Mouse (Mus musculus) neural tube, embryonic 11.5 days (tissue): Measurements from ENCODE around the gene Pex7. TPM values are rescaled to one million over a fixed set of nuclear protein-coding genes. Genes with fewer than 3 reads are reported as not detected.
A peak's percentile ranks its signal among the peaks of the same experiment; 100 is the strongest.

Experiments used
- ATAC-seq: fragments of 200-750 bp; cut with Nextera tagmentation; 2 replicates; pipeline ENCODE4 v1.8.0; 2017; ENCODE audit warnings: moderate number of reproducible peaks, mild to moderate bottlenecking, moderate TSS enrichment, moderate library complexity; ENCODE audit not compliant: insufficient read depth, low FRiP score, low TSS enrichment
- DNase-seq: peaks from one replicate; pipeline ENCODE4 v3.0.0-alpha.2; 2015; ENCODE audit warnings: low spot score
- H3K27ac ChIP-seq: fragments of 300-500 bp; sonication (generic); 2 replicates; pipeline ENCODE4 v1.5.1; 2014; ENCODE audit warnings: low read depth, mild to moderate bottlenecking, low read length
- H3K27me3 ChIP-seq: fragments of 300-500 bp; sonication (generic); 2 replicates; pipeline ENCODE4 v1.6.1; 2014; ENCODE audit warnings: mild to moderate bottlenecking, low read length, mixed read lengths; ENCODE audit not compliant: control insufficient read depth, insufficient read depth
- H3K36me3 ChIP-seq: fragments of 300-500 bp; sonication (generic); 2 replicates; pipeline ENCODE4 v1.6.1; 2014; ENCODE audit warnings: mild to moderate bottlenecking, low read length, moderate library complexity, mixed read lengths; ENCODE audit not compliant: control insufficient read depth, insufficient read depth
- H3K4me1 ChIP-seq: fragments of 300-500 bp; sonication (generic); 2 replicates; pipeline ENCODE4 v1.6.1; 2014; ENCODE audit warnings: low read length, mixed read lengths; ENCODE audit not compliant: control insufficient read depth, insufficient read depth
- H3K4me2 ChIP-seq: fragments of 300-500 bp; sonication (generic); 2 replicates; pipeline ENCODE4 v1.6.1; 2014; ENCODE audit warnings: low read depth, mild to moderate bottlenecking, moderate library complexity
- H3K4me3 ChIP-seq: fragments of 300-500 bp; sonication (generic); 2 replicates; pipeline ENCODE4 v1.5.1; 2014; ENCODE audit warnings: low read depth, low read length
- H3K9ac ChIP-seq: fragments of 300-500 bp; sonication (generic); 2 replicates; pipeline ENCODE4 v1.6.1; 2014; ENCODE audit warnings: mild to moderate bottlenecking, low read length
- H3K9me3 ChIP-seq: fragments of 300-500 bp; sonication (generic); 2 replicates; pipeline ENCODE4 v1.6.1; 2016; ENCODE audit warnings: low read length; ENCODE audit not compliant: control insufficient read depth
- WGBS: fragments of 180-500 bp; shearing (Covaris S2); extraction: QIAGEN DNeasy Blood & Tissue Kit; methylation state at CpG from one replicate; pipeline ENCODE4 v1.1.7; 2014; 5-methylcytosine and 5-hydroxymethylcytosine counted together
- polyA plus RNA-seq: library from polyadenylated mRNA; unstranded; fragments of >200 nt; fragmentation: Nextera tagmentation; extraction: Ambion mirVana; gene quantifications from 2 replicates; pipeline ENCODE4 v1.2.1, GENCODE M21; 2014

Gene Pex7
- polyA plus RNA-seq, 1 experiment from 2014 or later, result 29.1 TPM

- H3K27me3 ChIP-seq, result no peaks in the 10 kb centered on the region
- DNase-seq (no peak), ATAC-seq (no peak)
- no peak overlapping the region for H3K4me2 ChIP-seq
- no peaks in the 10 kb centered on the region; the same call in 1 of the 2 replicates for H3K36me3 ChIP-seq
- no peaks in the 10 kb centered on the region for H3K4me1 ChIP-seq
- no peak overlapping the region for H3K9ac ChIP-seq
- no peak overlapping the region for H3K27ac ChIP-seq
- H3K9me3 ChIP-seq, result no peaks in the 10 kb centered on the region
- WGBS, result 62% methylated on average over 2 of the region's 2 CpGs
- H3K4me3 ChIP-seq, result no peak overlapping the region
These were observed 7.3 kb downstream of the Pex7 start for GRCm38 (mm10) chr10:19900191-19900590.

- no peaks in the 10 kb centered on the region for H3K9me3 ChIP-seq
- no peaks in the 10 kb centered on the region for H3K27me3 ChIP-seq
- H3K4me1 ChIP-seq, result no peaks in the 10 kb centered on the region
- no peak overlapping the region for H3K4me3 ChIP-seq
- no peaks in the 10 kb centered on the region for H3K36me3 ChIP-seq
- no peak overlapping the region for H3K4me2 ChIP-seq
- no peak overlapping the region for H3K27ac ChIP-seq
- DNase-seq (peak; percentile 38), ATAC-seq (no peak)
- no peak overlapping the region for H3K9ac ChIP-seq
- 20% methylated on average over 4 of the region's 4 CpGs for WGBS
These were observed 13.5 kb downstream of the Pex7 start for GRCm38 (mm10) chr10:19893976-19894375.

- H3K9me3 ChIP-seq, result no peaks in the 10 kb centered on the region
- no peak overlapping the region for H3K27ac ChIP-seq
- no peak overlapping the region for H3K9ac ChIP-seq
- DNase-seq (no peak), ATAC-seq (no peak)
- no peak overlapping the region for H3K4me3 ChIP-seq
- 89% methylated on average over 6 of the region's 6 CpGs for WGBS
- H3K4me2 ChIP-seq, result no peak overlapping the region
- no peaks in the 10 kb centered on the region for H3K36me3 ChIP-seq
- H3K4me1 ChIP-seq, result no peaks in the 10 kb centered on the region
- H3K27me3 ChIP-seq, result no peaks in the 10 kb centered on the region
These were observed 14.3 kb downstream of the Pex7 start for GRCm38 (mm10) chr10:19893146-19893545.

- no peak overlapping the region for H3K9ac ChIP-seq
- no peaks in the 10 kb centered on the region for H3K9me3 ChIP-seq
- WGBS, result 61% methylated on average over 3 of the region's 3 CpGs
- no peak for ATAC-seq
- no peaks in the 10 kb centered on the region for H3K36me3 ChIP-seq
- H3K4me3 ChIP-seq, result no peak overlapping the region
- H3K27me3 ChIP-seq, result no peaks in the 10 kb centered on the region
- H3K4me2 ChIP-seq, result no peak overlapping the region
- H3K4me1 ChIP-seq, result no peaks in the 10 kb centered on the region
- DNase-seq, result no peak
- no peak overlapping the region for H3K27ac ChIP-seq
These were observed 15.8 kb downstream of the Pex7 start for GRCm38 (mm10) chr10:19891686-19892085.

- Histone ChIP-seq H3K4me3 (no peak overlapping the region), H3K9me3 (no peaks in the 10 kb centered on the region), H3K36me3 (no peaks in the 10 kb centered on the region), H3K4me2 (no peak overlapping the region), H3K27ac (no peak overlapping the region), H3K4me1 (no peaks in the 10 kb centered on the region), H3K27me3 (no peaks in the 10 kb centered on the region), H3K9ac (no peak overlapping the region)
- WGBS, result 89% methylated on average over 3 of the region's 3 CpGs
- DNase-seq (no peak), ATAC-seq (no peak)
These were observed 17.6 kb downstream of the Pex7 start for GRCm38 (mm10) chr10:19889908-19890307.

- no peak overlapping the region for H3K4me3 ChIP-seq
- no peak for ATAC-seq
- no peaks in the 10 kb centered on the region for H3K27me3 ChIP-seq
- H3K9ac ChIP-seq, result no peak overlapping the region
- no peaks in the 10 kb centered on the region for H3K9me3 ChIP-seq
- DNase-seq, result no peak
- H3K4me2 ChIP-seq, result no peak overlapping the region
- no peaks in the 10 kb centered on the region for H3K4me1 ChIP-seq
- H3K36me3 ChIP-seq, result no peaks in the 10 kb centered on the region
- H3K27ac ChIP-seq, result no peak overlapping the region
- 91% methylated on average over 3 of the region's 3 CpGs for WGBS
These were observed 21.2 kb downstream of the Pex7 start for GRCm38 (mm10) chr10:19886249-19886648.

- H3K4me1 ChIP-seq, result no peaks in the 10 kb centered on the region
- H3K9ac ChIP-seq, result no peak overlapping the region
- no peak for ATAC-seq
- H3K9me3 ChIP-seq, result no peaks in the 10 kb centered on the region
- H3K4me2 ChIP-seq, result no peak overlapping the region
- H3K27ac ChIP-seq, result no peak overlapping the region
- 77% methylated on average over 4 of the region's 4 CpGs for WGBS
- DNase-seq, result no peak
- no peaks in the 10 kb centered on the region for H3K27me3 ChIP-seq
- no peak overlapping the region for H3K4me3 ChIP-seq
- no peaks in the 10 kb centered on the region for H3K36me3 ChIP-seq
These were observed 23.1 kb downstream of the Pex7 start for GRCm38 (mm10) chr10:19884409-19884808.

GRCm38 (mm10) chr10:19880437-19880836, 27.1 kb downstream of the Pex7 start:
- Histone ChIP-seq H3K4me1 (no peaks in the 10 kb centered on the region), H3K9me3 (no peaks in the 10 kb centered on the region), H3K27me3 (no peaks in the 10 kb centered on the region), H3K36me3 (no peaks in the 10 kb centered on the region), H3K4me2 (no peak overlapping the region), H3K9ac (no peak overlapping the region), H3K4me3 (no peak overlapping the region), H3K27ac (no peak overlapping the region)
- DNase-seq, result no peak
- WGBS, result 78% methylated on average over 3 of the region's 3 CpGs
- ATAC-seq, result no peak

GRCm38 (mm10) chr10:19879161-19879560, 28.3 kb downstream of the Pex7 start:
- no peak for DNase-seq
- WGBS, result 76% methylated on average over 6 of the region's 6 CpGs
- Histone ChIP-seq H3K4me3 (no peak overlapping the region), H3K4me1 (no peaks in the 10 kb centered on the region), H3K36me3 (no peaks in the 10 kb centered on the region), H3K27me3 (no peaks in the 10 kb centered on the region), H3K9ac (no peak overlapping the region), H3K9me3 (no peaks in the 10 kb centered on the region), H3K27ac (no peak overlapping the region), H3K4me2 (no peak overlapping the region)
- no peak for ATAC-seq
